Mouse (Mus musculus) E14TG2a.4 (cell line): Measurements from ENCODE around the gene Zdhhc22.

Experiments
- CTCF ChIP-seq: conservative IDR thresholded peaks from 2 replicates; pipeline ENCODE4 v1.5.1; 2014; ENCODE audit warnings: low read length
- NANOG ChIP-seq: IDR thresholded peaks from 2 replicates; pipeline ENCODE4 v1.6.1; 2014; ENCODE audit warnings: borderline replicate concordance, low read length, mixed read lengths
- POU5F1 ChIP-seq: IDR thresholded peaks from 2 replicates; pipeline ENCODE4 v1.6.1; 2014; ENCODE audit warnings: low read length, borderline replicate concordance

DNA sequence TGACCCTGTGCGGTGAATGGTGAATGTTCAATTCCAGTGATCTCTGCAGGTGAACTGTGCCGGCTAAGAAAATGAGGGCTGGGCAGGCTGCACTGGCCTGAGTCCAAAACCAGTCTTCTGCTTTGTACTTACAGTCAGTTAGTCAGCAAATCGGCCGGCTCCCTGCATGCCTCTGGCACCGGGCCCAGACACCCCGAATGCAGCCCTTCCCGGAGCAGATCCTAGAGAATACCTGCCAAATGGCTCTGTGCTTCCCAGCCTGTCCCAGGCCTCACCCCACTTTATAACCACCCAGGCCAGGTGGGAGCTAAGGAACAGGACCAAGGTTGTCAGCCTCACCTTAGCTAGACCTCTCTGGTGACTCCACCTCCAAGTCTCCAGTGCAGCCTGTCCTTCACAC is 17.0 kb downstream of the Zdhhc22 start:
- TF ChIP-seq CTCF (no peak), POU5F1 (no peak), NANOG (no peak)
